Mouse (Mus musculus) cerebellum, postnatal 36 days (tissue): ENCODE measurements at regions not wholly inside any gene's neighbourhood (a gene's known extent, or its start where the extent isn't known, plus 50 kb on each side); places are given as distances from the start of the nearest gene placed in this dataset.

Experiments
- DNase-seq, 2 experiments: peaks; one replicate each; pipeline ENCODE4 v3.0.0; 2021 to 2022; ENCODE audit warnings: mixed read lengths in 2 of 2

DNA sequence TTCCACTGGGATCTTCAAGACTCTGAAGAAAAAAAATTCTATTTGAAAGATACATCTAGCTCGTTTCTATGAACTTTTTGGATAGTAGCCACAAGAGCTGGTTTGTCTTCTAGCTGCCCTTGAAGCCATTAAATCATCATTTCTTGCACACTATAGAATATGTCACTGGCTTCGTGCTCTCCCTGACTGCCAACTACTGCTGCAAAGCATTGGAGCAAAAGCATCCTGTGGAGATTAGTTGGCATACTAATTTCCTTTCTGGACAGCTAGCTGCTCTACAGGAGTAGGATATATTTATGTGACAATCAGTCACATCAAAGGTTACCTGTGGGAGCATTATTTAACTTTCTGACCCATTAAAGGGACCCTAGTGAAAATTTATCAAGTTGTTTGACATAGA, 243.1 kb downstream of the Pdgfc start:
- peak in 1 of 2 experiments; percentile 5 for DNase-seq

DNA sequence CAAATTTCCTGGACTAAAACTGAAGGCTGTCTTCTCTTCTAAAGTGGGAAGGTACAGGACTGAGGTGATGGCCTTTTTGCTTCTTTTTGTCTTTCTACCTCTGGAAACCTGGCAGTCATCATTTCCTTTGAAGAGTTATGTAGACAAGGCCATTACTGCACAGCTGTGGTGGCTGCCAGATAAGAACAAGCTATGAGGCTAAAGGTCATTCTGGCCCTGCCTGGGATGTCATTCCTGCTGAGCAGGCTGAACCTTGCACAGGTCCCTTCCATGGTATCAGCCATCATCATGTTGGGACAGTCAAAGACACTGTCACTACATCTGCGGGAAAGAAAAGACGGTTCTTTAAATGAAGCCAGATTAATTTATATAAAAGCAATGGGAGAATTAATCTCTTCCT, 253.5 kb downstream of the Pdgfc start:
- no peak for DNase-seq

DNA sequence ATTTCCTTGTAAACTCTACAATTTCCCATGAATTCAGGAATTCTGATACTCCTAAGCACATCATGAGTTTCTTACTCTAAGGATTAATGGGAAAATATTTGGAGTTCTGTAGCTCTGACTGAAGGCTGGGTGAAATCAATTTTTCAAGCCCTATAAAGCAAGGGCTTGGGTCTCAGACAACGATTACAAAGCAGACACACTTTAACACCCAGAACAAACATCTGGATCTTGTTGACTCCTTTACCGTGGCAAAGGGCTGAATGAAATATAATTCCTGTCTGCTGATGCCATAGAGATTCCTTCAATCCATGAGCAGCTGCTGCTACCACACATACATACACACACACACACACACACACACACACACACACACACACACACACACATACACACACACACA, 256.2 kb downstream of the Pdgfc start:
- DNase-seq: no peak

DNA sequence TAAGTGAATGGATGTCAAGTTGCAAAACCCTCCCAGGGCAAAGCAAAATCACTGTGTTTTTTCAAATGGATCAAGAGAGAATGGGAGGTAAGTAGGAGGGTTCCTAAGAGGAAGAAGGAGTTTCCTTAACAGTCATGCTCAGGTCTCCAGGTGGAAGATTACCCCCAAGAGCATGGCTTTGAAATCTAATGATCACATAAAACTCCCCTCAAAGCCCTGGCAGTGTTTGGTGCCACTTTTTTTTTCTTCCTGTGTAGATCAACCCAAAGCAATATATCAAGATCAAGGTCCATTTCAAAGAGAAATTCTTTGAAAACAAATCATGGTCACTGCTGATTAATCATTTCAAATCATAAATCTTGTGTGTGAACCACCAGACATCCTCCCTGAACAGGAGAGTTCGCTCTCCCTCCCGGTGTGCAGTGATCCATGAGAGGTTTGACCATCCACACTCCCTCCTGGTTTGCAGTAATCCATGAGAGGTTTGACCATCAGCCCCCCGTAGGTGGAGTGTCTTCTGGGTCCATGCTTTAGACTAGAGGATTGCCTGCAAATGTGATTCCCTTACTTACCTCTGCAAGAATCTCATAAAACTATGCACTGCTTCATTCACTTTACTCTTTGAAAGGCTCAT, 257.1 kb downstream of the Pdgfc start:
- DNase-seq: no peak

DNA sequence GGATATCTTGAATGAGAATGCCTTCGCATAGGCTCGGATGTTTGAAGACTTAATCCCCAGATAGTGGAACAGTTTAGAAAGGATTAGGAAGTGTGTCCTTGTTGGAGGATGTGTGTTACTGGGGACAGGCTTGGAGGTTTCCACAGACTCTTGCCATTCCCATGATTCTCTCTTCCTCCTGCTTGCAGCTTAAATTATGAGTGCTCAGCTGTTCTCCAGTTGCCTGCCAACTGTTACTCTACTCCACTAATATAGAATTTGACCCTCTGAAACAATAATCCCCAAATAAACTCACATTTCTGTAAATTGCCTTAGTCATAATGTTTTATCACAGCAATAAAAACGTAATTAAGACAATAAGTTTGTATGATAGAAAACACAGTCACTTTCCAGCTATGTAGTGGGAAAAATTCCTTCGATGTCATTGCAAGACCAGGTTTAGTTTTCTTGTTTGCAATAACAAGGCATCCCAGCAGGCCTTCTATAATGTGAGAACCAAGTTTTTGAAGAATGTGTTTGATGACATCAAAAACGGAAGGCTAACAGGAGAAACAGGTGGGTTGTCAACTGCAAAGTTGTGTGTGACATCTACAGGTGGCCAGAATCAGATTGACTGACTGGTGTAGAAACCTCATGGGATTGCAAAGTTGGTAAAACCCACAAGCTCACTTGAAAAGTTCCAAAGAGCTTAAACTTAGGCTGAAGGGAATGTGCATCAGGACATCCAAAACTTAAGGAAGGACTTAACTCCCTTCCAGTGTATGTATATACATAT, 268.0 kb downstream of the Pdgfc start:
- DNase-seq: no peak

DNA sequence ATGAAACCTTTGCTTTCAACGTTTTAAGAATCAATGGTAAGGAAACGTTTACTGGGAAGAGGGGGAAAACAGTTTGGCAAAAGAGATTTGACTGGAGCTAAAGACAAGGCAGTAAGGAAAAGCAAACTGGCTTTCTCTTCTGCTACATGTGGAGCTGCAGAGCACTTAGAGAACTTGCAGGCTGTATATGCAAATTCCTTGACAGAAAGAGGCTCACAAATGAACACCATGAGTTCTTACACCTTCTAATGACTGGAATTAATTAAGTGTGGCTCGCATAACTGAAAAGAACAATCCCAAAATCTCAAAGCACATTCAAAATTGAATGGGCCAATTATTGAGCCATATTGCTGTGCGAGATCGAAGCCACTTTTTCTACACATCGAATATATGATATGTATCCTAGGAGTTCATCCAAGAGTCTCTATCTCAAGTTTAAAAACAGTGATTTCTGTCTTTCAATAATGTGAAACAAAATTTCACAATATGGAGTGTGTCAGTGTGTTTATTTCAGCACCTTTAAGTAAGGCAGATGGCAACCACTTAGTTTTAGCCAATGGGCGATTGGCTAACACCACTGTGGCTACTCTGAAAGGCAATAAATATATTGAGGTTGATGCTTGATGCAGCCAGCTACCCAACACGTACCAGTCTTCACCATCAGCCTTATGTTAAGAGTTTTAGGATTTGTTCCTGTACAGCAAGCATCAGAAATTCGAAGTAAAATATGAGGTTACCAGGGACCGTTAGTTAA, 269.4 kb downstream of the Pdgfc start:
- DNase-seq: no peak

DNA sequence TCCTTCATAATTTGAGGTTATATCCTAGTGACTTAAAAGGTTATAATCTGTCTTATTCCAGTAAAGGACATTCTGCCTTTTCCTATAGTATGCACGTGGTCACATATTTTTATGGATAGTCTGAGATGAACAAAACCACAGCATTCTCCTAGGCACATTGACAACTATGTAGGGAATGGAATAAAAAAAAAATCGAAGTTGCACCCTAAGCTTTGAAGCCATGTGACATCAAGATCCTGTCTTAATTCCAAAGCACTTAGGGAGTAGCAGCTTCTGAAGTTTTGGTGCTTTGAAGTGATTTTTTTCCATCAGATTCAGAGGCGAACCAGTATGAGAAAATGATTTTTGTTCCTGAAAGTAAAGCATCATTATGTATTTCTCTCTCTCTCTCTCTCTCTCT, 290.6 kb downstream of the Pdgfc start:
- DNase-seq: no peak

DNA sequence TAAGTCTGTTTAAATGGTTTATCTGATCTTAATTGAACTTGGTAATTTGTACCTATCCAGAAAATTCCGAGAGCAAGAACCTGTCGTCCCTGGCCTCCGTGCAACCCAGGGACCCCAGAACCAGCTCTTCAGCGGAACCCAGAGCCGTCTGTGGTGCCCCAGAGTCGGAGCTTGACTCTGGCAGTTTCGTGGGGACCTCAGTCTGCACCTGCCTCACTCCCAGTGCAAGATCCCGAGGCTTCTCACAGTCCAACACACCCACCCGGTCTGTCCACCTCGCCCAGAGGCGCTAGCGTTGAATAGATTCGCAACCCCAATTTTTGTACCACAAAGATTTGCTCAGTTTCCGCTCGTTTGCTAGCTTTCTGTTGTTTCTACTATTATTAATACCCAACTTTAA, 315.5 kb downstream of the Pdgfc start:
- no peak for DNase-seq

DNA sequence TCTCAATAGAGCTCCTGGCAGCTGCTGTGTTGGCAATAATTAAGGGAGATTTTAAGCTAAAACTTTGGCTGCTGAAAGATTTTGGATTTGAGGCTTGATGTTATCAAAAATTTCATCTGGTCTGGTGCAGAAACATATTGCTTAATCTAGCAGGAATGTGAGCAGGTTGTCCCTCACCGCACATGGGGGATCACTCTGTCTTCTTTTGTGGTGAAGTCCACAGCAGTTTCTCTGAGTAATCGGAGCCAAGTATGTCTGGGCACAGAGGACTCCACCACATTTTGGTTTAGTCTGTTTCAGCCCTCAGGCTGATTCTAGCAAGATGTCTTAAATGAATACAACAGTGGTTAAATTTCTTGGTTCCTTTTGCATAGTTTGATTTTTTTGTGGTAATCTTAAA, 331.7 kb downstream of the Pdgfc start:
- DNase-seq: no peak

DNA sequence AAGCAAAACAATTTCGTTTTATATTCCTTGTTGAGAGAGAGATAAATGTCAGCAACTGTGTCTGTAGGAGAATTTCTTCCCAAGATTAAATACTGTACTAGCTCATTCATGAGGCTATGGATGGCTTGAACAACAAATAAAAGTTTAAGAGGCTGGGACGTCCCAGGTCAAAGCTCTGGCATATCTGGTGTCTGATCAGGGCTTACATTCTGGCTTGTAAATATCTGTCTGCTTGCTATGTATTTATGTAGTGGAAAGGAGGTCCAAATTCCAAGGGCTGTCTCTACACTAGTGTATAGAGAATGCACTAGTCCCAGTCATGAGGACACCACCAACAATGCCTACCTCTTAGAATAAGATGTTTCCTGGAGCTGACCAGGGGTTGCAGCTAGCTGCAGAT, 332.4 kb downstream of the Pdgfc start:
- DNase-seq: no peak

DNA sequence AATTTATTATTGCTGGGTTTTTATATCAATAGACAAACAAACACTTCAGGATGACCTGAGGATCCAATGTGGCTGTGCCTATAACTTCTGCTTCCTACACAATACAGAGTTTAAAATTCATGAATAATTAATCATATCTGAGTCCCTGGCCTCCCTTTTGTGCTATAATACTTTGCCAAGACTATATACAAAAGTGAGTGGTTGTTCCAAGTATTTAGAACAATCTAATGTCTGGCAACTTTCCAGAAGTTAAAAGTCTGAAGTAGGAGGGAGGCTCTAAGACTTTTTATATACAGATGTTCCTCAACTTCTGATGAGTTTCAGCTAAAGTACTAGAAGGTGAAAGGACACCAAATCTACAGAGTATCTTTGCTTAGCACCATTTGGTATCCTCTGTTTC, 333.5 kb downstream of the Pdgfc start:
- no peak for DNase-seq

DNA sequence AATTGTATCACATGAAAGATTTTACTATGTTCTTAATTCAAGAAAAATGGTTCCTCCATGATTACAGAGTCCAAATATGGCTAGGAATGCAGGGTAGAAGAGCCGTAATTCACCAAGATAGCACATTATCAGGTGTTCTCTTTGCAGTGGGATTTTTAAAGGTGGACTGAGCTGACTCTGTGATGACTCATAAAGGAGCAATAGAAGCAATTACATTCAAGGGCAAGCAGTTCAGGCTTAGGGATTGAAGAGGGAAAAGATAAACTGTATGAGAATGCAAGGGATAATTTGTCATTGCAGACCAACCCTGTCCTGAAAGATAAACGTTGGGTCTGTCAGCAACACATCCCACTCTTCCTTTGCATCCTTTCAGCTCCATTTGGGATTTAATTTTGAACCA, 339.8 kb downstream of the Pdgfc start:
- no peak for DNase-seq

DNA sequence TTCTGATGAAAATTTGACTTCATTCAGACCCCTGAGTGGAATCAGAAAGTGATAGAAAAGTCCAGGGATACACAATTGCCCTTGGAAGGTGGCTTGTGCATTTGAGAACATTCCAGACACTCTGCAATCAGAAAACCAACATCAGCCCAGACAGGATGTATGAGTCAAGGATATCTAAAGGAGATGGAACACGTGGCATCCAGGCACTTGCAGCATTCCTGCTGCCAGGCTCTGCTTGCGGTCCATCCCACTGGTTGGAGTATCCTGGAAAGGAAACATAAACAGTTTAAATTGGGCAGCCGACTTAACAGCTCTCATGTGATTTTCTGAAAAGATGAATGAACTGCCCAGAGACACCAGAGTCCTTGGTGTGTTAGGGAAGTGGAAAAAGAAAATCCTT, 341.2 kb downstream of the Pdgfc start:
- DNase-seq: no peak

DNA sequence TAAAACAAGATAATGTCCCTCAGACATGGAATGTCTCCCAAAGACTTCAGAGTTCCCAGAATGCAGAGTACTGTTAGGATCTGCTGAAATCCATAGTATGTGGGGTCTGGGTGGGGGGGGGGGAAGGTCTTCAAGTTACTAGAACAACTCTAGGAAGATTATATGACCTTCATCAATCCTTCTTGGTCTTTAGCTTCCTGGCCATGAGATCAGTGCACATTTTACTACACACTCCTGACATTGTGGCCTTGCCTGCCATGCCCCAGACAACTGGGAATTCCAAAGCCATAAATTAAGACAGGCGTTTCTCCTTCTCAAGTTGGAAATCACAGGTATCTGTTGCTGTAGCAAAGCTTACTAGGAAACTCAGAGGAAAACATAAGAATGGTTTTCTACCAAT, 343.1 kb downstream of the Pdgfc start:
- no peak for DNase-seq

DNA sequence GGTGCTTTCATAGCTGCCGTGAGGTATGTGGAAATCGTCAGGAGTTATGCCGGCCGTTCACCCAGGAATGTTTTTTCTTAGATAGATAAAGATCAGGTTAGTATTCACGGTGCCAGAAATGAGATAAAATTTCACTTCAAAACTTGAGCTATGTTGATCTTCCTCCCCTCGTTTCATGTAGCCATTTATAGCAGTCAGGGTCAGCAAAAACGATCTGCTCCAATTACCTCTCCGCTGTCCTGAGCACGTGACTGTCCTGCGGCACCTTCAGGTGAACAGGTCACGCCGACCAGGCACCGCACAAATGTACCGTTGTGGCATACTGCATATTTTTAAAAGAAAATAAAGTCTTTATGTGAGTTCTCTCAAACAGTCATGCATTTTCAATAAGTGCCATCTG, 350.7 kb downstream of the Pdgfc start:
- DNase-seq: no peak

DNA sequence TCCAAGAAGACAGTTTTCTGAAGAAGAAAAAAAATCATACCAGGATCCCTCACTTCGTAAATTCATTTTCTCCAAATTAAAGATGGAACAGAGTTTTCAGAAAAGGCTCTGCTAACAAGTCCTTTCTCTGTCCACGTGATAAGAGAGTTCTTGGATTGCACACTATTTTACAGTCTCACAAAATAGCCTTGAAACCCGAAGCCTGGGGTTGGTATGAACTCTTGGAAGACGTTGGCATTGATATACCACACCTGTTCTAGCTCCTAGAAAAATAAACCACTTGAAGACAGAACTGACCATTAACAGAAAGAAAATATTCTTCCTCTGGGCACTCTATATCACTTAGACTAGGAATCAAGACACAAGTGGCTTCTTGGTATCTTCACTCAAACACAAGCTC, 351.4 kb downstream of the Pdgfc start:
- no peak for DNase-seq

DNA sequence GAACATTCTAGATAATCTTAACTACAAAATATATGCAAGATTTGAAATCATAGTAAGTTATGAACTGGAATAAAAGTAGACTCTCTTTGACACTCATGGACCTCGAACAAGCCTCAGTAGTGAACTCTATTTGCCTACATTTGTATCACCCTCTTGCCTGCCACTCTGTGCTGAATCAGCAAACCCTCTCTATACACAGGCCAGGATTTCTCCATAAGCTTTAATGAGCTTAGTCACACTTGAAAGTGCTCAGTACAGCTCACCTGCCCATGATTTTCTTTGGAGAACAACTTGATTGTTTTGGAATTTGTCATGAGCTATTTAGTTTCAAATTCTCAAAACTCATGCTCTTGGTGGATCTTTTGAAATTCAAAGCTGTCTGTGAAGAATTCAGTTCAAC, 361.0 kb downstream of the Pdgfc start:
- DNase-seq: no peak

DNA sequence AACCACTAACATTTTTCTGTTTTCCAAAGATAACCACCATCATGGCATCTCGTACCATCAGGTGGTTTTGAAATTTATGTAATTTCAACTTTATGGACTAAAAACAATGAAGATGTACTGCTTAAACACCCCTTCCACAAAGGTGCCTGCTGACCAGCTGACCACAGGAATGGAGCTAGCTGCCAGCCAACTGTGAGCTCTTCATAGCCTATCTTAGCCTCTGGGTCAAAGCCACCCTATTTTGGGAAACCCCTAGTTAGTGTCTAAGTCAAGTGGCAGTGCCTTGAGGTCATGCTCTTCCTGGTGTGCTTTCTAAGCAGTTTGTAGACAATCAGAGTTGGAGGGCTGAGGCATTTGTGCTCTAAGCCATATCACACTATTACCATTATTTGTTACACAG, 364.8 kb downstream of the Pdgfc start:
- no peak for DNase-seq

DNA sequence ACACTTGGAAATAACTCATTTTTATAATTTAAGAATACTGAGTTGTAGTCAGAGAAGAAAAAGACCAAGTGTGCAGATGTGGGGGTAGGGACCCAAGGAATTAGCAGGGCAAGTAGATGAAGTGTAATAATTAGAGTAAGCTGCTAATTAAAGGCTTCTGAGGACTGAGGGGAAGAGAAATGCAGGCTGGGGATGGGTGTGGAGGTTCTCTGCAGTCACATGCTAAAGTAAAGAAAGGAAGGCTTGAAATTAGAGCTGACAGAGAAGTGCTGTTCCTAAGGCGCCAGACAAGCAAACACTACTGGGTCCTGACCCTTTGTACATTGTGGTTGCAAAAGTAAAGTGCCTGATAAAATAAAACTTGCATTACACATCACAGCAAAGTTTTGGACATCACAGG, 372.7 kb downstream of the Pdgfc start:
- DNase-seq: no peak

DNA sequence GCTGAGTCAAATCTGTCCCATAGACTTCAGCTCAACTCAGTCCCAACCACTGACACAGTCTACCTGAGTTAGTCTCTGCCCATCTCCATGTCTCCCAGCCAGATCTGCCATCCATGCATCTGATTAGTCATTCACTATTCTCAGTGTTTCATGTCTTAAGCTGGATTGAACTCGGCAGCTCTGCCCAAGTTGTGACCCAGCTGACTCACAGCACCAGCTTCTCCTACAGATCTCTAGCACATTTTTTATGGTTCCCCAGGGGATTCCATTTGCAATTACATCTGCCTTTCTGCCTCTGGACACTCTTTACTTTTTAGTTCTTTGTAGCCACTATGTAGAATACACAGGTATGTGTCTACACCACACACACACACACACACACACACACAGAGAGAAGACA, 385.7 kb downstream of the Pdgfc start:
- DNase-seq: no peak

DNA sequence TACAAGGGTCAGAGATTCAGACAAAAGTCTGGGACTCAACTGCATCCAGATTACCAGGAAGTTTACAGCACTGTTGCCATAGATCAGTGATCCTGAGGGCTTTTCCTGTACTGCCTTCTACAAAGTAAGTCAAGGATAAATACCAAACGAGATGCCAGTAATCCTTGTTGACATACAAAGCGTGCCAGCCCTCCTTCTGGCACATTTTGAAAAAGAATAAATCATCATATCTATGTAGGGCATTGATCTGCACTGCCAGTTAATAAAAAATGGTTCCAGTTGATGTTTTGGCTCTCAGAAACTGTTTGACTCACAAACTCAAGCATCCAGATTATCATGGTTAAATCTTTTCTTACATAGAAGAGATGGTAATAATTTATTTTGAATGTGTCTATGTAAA, 390.5 kb downstream of the Pdgfc start:
- no peak for DNase-seq
